Mouse (Mus musculus): ENCODE results near the gene Cklf.
"Not testable (repeated sequence)": the region's sequence is repeated elsewhere in the genome, so short reads cannot be mapped to it uniquely, and the experiment has no call there.

The Cklf gene

GRCm38 (mm10) chr8:104261802-104262201, 11.1 kb downstream of the Cklf start:
- not testable (repeated sequence) for DNase-seq (ENCODE audit: extremely low spot score, low spot score)

DNA sequence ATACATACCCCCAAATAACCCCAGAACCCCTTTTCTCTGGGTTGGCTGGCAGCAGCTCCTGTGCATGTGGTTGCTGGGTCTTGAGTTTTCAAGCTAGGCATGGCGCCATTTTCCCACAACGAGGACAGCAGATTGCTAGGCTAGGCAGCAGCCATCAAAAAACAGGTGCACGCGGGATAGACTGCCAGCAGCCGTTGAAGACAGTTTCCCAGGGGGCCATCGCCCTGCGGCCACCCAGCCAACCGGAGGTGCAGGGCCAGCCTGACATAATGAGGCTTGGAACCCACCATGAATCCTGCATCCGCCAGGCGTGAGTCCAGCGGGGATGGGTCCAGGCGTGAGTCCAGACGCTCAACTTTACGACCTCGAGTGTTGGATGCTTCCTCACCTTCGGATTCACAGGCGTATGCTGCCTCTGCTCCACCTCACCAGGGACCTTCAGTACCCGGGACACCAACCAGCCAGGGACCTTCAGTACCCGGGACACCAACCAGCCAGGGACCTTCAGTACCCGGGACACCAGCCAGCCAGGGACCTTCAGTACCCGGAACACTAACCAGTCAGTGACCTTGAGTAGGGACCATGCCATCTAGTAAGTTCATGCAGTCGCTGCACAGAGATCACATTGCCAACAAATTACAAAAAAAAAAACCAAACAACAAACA, 13.7 kb downstream of the Cklf start:
- not testable (repeated sequence) for DNase-seq (ENCODE audit: extremely low spot score, low spot score)

DNA sequence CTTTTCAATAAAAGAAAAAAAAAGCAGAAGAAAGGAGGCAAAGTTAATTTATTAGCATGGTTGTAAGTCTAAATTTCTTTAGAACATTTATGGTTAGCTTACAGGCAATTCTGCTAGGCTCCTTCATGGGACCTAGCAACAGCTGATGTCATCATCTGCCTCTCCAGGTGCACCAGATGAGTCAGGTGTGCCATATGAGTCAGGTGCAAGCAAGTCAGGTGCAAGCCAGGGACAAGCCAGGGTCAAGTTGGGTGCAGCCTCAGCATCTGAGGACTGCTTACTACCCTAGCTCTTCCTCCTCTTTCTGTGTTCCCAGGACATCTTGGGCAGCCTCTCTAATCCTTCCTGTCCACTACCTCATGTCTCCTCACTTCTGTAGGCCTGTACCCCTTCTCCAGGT, 17.7 kb downstream of the Cklf start:
- no peak for DNase-seq (ENCODE audit: extremely low spot score, low spot score)

- DNase-seq (ENCODE audit: extremely low spot score, low spot score), result no peak
Observed at GRCm38 (mm10) chr8:104268937-104269440, 18.3 kb downstream of the Cklf start.

- not testable (repeated sequence) for DNase-seq (ENCODE audit: extremely low spot score, low spot score)
Observed at GRCm38 (mm10) chr8:104293081-104293480, 42.4 kb downstream of the Cklf start, which contains the start of gene Cmtm2a. Cmtm2a (minus strand) TSS chr8:104293181.

DNA sequence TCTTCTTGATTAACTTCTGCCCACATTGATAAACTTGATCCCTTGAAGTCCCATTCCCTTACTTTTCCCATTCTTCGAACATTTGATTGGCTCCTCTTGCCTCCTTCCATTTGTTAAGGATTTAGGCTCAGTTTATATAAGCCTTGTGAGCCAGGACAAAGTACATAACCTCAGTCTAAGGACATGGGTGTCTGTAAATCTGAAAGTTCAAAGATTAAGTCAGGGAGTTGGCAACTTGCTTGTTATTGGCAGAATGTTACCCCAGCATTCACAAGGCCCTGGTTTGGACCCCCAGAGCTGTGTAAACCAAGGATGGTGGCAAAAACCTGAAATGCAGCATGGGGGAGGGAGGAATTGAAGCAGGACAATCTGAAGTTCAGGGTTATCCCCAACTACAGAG, 43.7 kb downstream of the Cklf start:
- no peak for DNase-seq (ENCODE audit: extremely low spot score, low spot score)

DNA sequence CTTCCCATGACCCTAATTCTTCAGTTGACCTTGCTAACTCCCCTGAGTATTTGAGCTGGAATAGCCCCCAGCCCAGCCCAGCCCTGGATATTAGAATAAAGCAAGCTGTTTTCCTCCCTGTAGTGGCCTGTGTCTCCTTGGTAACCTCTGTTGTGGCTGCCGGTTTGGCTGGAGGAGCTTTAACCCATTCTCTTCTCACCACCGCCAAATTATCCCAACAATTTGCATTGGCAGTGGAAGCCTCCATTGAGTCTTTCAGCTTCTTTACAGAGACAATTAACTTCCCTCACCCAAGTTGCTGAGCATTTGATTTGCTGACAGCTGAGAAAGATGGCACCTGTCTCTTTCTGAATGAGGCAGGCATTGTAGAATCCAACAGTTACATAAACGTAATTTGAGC, 50.9 kb downstream of the Cklf start:
- not testable (repeated sequence) for DNase-seq (ENCODE audit: extremely low spot score, low spot score)

- not testable (repeated sequence) for DNase-seq (ENCODE audit: extremely low spot score, low spot score)
Observed at GRCm38 (mm10) chr8:104302536-104302935, 51.9 kb downstream of the Cklf start.

- DNase-seq (ENCODE audit: extremely low spot score, low spot score), result no peak
Observed at GRCm38 (mm10) chr8:104304962-104305361, 54.3 kb downstream of the Cklf start.

DNA sequence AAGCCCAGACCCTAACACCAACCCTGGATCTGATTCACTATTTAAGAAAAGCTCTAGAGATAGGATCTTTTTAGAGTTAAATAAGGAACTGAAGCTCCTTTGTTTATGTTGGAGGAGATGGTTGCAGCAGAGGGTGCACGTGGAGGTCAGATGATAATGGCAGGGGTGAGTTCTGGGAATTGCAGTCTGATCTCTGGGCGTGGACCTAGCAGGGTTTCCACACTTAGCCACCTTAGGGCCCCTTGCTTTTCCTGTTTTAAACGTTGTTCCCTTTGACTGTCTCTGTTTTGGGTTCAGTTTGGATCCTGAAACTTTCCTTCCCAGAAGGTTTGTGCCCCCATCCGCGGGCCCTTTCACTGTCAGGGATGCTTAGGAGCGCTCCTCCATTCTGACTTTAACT, 57.7 kb downstream of the Cklf start:
- not testable (repeated sequence) for DNase-seq (ENCODE audit: extremely low spot score, low spot score)

DNA sequence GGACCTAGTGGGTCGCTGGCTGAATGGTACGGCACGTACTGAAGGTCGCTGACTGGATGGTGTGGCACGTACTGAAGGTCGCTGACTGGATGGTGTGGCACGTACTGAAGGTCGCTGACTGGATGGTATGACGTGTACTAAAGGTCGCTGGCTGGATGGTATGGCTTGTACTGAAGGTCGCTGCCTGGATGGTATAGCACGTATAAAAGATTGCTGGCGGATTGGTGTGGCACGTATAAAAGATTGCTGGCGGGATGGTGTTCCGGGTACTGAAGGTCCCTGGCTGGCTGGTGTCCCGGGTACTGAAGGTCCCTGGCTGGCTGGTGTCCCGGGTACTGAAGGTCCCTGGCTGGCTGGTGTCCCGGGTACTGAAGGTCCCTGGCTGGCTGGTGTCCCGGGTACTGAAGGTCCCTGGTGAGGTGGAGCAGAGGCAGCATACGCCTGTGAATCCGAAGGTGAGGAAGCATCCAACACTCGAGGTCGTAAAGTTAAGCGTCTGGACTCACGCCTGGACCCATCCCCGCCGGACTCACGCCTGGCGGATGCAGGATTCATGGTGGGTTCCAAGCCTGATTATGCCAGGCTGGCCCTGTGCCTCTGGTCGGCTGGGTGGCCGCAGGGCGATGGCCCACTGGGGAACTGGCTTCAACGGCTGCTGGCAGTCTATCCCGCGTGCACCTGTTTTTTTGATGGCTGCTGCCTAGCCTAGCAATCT, 58.9 kb downstream of the Cklf start, which contains the start of the genes Gm45711 and Cmtm1:
Gene Gm45711 (minus strand): TSS at position 641 of the 715 bp plus-strand sequence.
Gene Cmtm1 (minus strand): TSS at position 705 of the 715 bp plus-strand sequence.
- DNase-seq (ENCODE audit: extremely low spot score, low spot score), result not testable (repeated sequence)

DNA sequence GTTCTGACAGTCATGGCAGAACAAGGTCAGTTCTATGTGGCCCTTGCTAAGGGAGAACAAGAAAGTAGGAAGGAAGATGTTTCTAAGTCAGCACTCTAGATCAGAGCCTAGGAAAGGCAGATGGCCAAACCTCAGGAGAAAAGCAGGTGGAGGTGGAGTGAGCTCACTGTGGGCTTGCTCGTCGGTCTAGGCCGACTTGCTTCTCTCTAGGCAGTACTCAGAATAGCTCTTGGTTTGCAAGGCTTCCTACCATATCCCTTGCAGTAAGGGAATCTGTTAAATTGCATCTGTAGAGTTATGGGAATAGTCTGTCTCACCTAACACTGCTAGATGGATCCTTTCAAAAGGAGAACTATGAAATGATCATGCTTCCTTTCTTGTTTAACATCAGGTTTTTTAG, 61.4 kb downstream of the Cklf start:
- not testable (repeated sequence) for DNase-seq (ENCODE audit: extremely low spot score, low spot score)

DNA sequence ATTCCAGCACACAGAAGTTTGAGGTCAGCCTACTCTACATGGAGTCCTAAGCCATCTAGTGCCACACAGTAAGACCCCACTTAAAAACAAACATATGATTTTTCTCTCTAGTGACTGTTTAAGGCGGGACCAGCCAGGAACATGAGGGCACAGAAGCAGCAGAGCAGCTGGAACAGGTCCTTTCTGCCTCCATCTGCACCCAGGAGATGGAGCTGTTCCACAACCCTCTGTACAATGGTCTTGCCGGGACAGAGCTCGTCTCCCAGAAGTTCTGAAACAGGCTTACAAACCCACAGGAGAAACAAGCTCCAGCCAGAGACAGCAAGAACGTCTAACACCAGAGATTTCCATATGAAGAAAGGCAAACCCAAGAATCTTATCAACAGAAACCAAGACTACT, 62.6 kb downstream of the Cklf start:
- DNase-seq (ENCODE audit: extremely low spot score, low spot score), result no peak

All from neural tube, embryonic 10.5 days (tissue).